Mouse (Mus musculus) liver, embryonic 14.5 days (tissue): Measurements from ENCODE around the gene Hopx.

Experiments
- CTCF ChIP-seq: IDR thresholded peaks from 2 replicates; pipeline ENCODE4 v1.5.1; 2016; ENCODE audit warnings: antibody characterized with exemption, low read depth, control low read depth
- EP300 ChIP-seq: IDR thresholded peaks from 2 replicates; pipeline ENCODE4 v1.6.1; 2016; ENCODE audit warnings: antibody characterized with exemption, low read depth

DNA sequence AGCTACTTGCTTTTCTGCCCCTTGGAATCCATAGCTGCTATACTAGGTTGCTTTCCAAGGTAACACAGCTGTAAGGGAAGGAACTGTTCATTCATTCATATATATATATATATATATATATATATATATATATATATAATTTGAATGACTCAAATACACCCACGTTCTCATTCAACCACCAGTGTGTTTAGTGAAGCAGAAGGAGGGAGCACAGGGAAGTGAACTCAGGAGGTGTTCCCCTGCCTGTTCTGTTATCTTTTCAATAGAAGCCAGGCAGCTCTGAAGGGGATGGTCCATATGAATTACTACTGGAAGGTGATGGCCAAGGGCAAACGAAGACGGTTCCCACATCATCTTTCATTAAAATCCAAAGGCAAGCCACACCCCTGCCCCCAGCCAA lies 27.8 kb downstream of the Hopx start:
- TF ChIP-seq EP300 (no peak), CTCF (no peak)
